Mouse (Mus musculus) lung, embryonic 16.5 days (tissue): ENCODE measurements around the gene Adra1b. TPM values are rescaled to one million over a fixed set of nuclear protein-coding genes. Genes with fewer than 3 reads are reported as not detected.

Experiments used
- ATAC-seq: fragments of 200-750 bp; cut with Nextera tagmentation; 2 replicates; pipeline ENCODE4 v1.8.0; 2017; ENCODE audit warnings: low read depth, mild to moderate bottlenecking, moderate library complexity
- H3K27ac ChIP-seq: fragments of 300-500 bp; sonication (generic); 2 replicates; pipeline ENCODE4 v1.5.1; 2014; ENCODE audit warnings: mild to moderate bottlenecking, control low read depth, low read length
- H3K27me3 ChIP-seq: fragments of 300-500 bp; sonication (generic); 2 replicates; pipeline ENCODE4 v1.6.1; 2014; ENCODE audit warnings: low read depth, low read length, mixed read lengths; ENCODE audit not compliant: control insufficient read depth, insufficient read depth
- H3K36me3 ChIP-seq: fragments of 300-500 bp; sonication (generic); 2 replicates; pipeline ENCODE4 v1.6.1; 2014; ENCODE audit warnings: low read length; ENCODE audit not compliant: control insufficient read depth, insufficient read depth
- H3K4me1 ChIP-seq: fragments of 300-500 bp; sonication (generic); replicated peaks from 2 replicates; pipeline ENCODE4 v1.6.1; 2014; ENCODE audit warnings: low read length, mixed read lengths; ENCODE audit not compliant: control insufficient read depth, insufficient read depth
- H3K4me2 ChIP-seq: fragments of 300-500 bp; sonication (generic); 2 replicates; pipeline ENCODE4 v1.6.1; 2014; ENCODE audit warnings: low read depth, low read length, control low read depth
- H3K4me3 ChIP-seq: fragments of 300-500 bp; sonication (generic); 2 replicates; pipeline ENCODE4 v1.5.1; 2014; ENCODE audit warnings: mild to moderate bottlenecking, low read length, control low read depth
- H3K9ac ChIP-seq: fragments of 300-500 bp; sonication (generic); 2 replicates; pipeline ENCODE4 v1.6.1; 2014; ENCODE audit warnings: low read length, control low read depth
- H3K9me3 ChIP-seq: fragments of 300-500 bp; sonication (generic); 2 replicates; pipeline ENCODE4 v1.6.1; 2016; ENCODE audit warnings: low read length; ENCODE audit not compliant: control insufficient read depth
- whole genome bisulfite sequencing: fragments of 180-500 bp; shearing (Covaris S2); extraction: QIAGEN DNeasy Blood & Tissue Kit; methylation state at CpG from one replicate; pipeline ENCODE4 v1.1.7; 2014; 5-methylcytosine and 5-hydroxymethylcytosine counted together
- polyA plus RNA-seq: library from polyadenylated mRNA; unstranded; fragments of >200 nt; fragmentation: Nextera tagmentation; extraction: Ambion mirVana; gene quantifications from 2 replicates; pipeline ENCODE4 v1.2.1, GENCODE M21; 2015

Gene Adra1b
- polyA plus RNA-seq, 1 experiment from 2014 or later = 3.6 TPM

DNA sequence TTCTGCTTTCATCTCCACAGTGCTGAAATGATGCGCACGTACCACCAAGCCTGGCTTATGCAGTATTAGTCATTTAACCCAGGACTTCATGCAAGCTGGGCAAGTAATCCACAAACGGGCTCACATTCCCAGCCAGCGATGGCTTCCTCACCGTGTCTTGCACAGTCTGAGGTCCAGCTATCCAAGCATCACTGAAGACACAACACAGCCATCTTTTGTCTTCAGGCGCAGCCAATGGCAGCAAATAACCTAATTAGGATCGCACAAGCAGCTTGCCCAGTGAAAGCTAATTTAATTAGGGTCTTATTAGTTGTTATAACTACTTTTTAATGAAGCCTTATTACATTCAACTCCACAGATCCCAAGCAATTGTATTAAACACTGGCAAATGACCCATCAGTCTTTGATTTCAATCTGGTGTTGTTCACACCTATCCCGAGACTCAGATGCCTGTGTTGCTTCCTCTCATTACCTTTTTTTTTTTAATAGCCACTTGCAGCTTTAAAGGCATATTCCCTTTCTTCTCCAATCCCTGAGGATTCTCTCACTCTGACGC, 83.6 kb downstream of the Adra1b start:
- ATAC-seq = no peak
- no peak overlapping the region for H3K27ac ChIP-seq

GRCm38 (mm10) chr11:43812535-43812934, 88.5 kb downstream of the Adra1b start:
- H3K36me3 ChIP-seq = no peaks in the 10 kb centered on the region
- H3K9me3 ChIP-seq = no peaks in the 10 kb centered on the region
- H3K9ac ChIP-seq = no peak overlapping the region
- H3K4me3 ChIP-seq = no peak overlapping the region
- H3K4me2 ChIP-seq = no peak overlapping the region
- 43% methylated on average over 5 of the region's 5 CpGs for WGBS
- no peaks in the 10 kb centered on the region for H3K4me1 ChIP-seq
- no peaks in the 10 kb centered on the region for H3K27me3 ChIP-seq
- no peak for ATAC-seq
- H3K27ac ChIP-seq = no peak overlapping the region

More for the DNA sequence above, 83.6 kb downstream of the Adra1b start:
- H3K36me3 ChIP-seq = no peaks in the 10 kb centered on the region
- no peak overlapping the region for H3K4me3 ChIP-seq
- H3K27me3 ChIP-seq = no peaks in the 10 kb centered on the region
- no peak overlapping the region for H3K4me2 ChIP-seq
- H3K9me3 ChIP-seq = no peaks in the 10 kb centered on the region
- H3K9ac ChIP-seq = no peak overlapping the region
- peaks cover 2% of the 10 kb centered on the region for H3K4me1 ChIP-seq
- 77% methylated on average over 9 of the region's 9 CpGs for WGBS

GRCm38 (mm10) chr11:43807732-43808131, 93.3 kb downstream of the Adra1b start:
- no peaks in the 10 kb centered on the region for H3K27me3 ChIP-seq
- no peaks in the 10 kb centered on the region for H3K36me3 ChIP-seq
- H3K4me2 ChIP-seq = no peak overlapping the region
- H3K4me1 ChIP-seq = no peaks in the 10 kb centered on the region
- no peak overlapping the region; the same call in 1 of the 2 replicates for H3K27ac ChIP-seq
- WGBS = 37% methylated on average over 5 of the region's 5 CpGs
- no peaks in the 10 kb centered on the region for H3K9me3 ChIP-seq
- peak; percentile 70 for ATAC-seq
- no peak overlapping the region for H3K9ac ChIP-seq
- no peak overlapping the region for H3K4me3 ChIP-seq

GRCm38 (mm10) chr11:43795992-43796391, 105.0 kb downstream of the Adra1b start:
- no peak overlapping the region for H3K4me2 ChIP-seq
- ATAC-seq = no peak; the same call in 1 of the 2 replicates
- no peaks in the 10 kb centered on the region for H3K4me1 ChIP-seq
- no peak overlapping the region for H3K4me3 ChIP-seq
- H3K27ac ChIP-seq = no peak overlapping the region
- no peak overlapping the region for H3K9ac ChIP-seq
- H3K9me3 ChIP-seq = no peaks in the 10 kb centered on the region
- H3K36me3 ChIP-seq = no peaks in the 10 kb centered on the region
- 58% methylated on average over 8 of the region's 8 CpGs for WGBS
- no peaks in the 10 kb centered on the region for H3K27me3 ChIP-seq

DNA sequence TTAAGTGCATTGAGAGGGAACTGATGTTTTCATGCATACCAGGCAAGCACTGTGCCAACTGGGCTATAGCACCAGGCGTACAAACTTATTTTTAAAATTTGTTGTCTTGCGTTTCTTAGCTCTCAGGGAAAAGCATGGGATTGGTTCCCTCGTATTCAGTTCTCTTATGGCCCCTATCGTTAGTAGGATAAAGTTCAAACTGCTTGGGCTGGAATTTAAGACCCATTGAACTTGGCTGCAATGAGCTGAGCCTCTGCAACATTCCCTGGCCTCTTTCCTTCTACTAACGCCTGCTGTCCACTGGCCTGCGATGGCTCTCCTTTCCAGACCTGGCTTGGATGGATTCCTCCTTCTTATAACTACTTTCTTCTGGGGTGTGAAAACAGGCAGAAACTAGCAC, 110.6 kb downstream of the Adra1b start:
- H3K4me2 ChIP-seq = no peak overlapping the region
- H3K4me3 ChIP-seq = no peak overlapping the region
- no peak overlapping the region for H3K9ac ChIP-seq
- no peaks in the 10 kb centered on the region for H3K9me3 ChIP-seq
- WGBS = 63% methylated on average over 6 of the region's 6 CpGs
- no peak overlapping the region for H3K27ac ChIP-seq
- ATAC-seq = peak; percentile 54; the same call in 1 of the 2 replicates
- H3K27me3 ChIP-seq = no peaks in the 10 kb centered on the region
- H3K4me1 ChIP-seq = no peaks in the 10 kb centered on the region
- no peaks in the 10 kb centered on the region for H3K36me3 ChIP-seq

- WGBS = 11% methylated on average over 2 of the region's 2 CpGs
- Histone ChIP-seq H3K36me3 (no peaks in the 10 kb centered on the region), H3K4me3 (no peak overlapping the region), H3K4me1 (no peaks in the 10 kb centered on the region; the same call in 1 of the 2 replicates), H3K4me2 (no peak overlapping the region), H3K9ac (no peak overlapping the region), H3K27ac (no peak overlapping the region), H3K27me3 (no peaks in the 10 kb centered on the region), H3K9me3 (no peaks in the 10 kb centered on the region)
- ATAC-seq = peak; percentile 78
Measured at GRCm38 (mm10) chr11:43783772-43784171, 117.2 kb downstream of the Adra1b start.

- Histone ChIP-seq H3K4me2 (no peak overlapping the region), H3K9me3 (no peaks in the 10 kb centered on the region), H3K27ac (no peak overlapping the region), H3K4me1 (no peaks in the 10 kb centered on the region; the same call in 1 of the 2 replicates), H3K27me3 (no peaks in the 10 kb centered on the region), H3K36me3 (no peaks in the 10 kb centered on the region), H3K4me3 (no peak overlapping the region), H3K9ac (no peak overlapping the region)
- 66% methylated on average over 5 of the region's 5 CpGs for WGBS
- ATAC-seq = 0 out of 2 replicates have a peak, but pooled peaks have one; percentile 21
Measured at GRCm38 (mm10) chr11:43783106-43783505, 117.9 kb downstream of the Adra1b start.

DNA sequence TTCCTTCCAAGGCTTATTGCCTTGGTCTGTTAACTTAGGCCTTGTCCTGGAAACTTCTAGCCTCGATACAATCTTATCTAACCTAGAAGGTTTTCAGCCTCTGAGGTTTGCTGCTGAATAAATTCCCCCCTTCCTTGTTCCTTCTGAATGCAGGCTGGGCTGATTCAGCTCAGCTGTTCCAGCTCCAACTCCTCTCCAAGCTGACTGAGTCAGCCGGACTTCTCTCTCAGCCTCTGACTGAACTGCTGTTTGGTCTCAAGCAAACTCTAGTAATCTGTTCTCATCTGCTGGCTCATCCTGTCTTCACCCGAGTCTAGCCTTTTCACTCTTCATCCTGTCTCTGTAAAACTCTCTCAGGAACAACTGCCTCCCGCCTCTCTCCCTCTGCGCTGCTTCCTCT, 121.5 kb downstream of the Adra1b start:
- no peak overlapping the region for H3K9ac ChIP-seq
- no peak overlapping the region for H3K4me2 ChIP-seq
- WGBS = 54% methylated on average over 5 of the region's 5 CpGs
- H3K27me3 ChIP-seq = peaks cover 6% of the 10 kb centered on the region; the same call in 1 of the 2 replicates
- no peaks in the 10 kb centered on the region for H3K9me3 ChIP-seq
- peaks cover 10% of the 10 kb centered on the region for H3K4me1 ChIP-seq
- H3K4me3 ChIP-seq = no peak overlapping the region
- no peak for ATAC-seq
- H3K27ac ChIP-seq = no peak overlapping the region; the same call in 1 of the 2 replicates
- H3K36me3 ChIP-seq = no peaks in the 10 kb centered on the region

DNA sequence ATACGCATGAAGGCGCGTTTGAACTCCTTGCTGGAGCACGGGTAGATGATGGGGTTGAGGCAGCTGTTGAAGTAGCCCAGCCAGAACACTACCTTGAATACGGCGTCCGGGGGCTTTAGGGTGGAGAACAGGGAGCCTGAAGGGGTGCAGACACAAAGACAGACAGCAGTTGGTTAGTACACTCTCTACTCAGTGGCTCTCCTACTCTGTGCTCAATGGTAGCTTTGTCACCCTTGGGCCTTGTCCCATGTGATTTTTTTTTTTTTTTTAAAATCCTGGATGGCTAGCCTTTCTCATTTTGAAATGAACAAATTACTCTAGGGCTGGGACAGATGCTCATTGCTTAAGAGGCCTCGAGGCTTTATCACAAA, 124.7 kb downstream of the Adra1b start:
- Histone ChIP-seq H3K9ac (peak overlapping the region; percentile 56), H3K27ac (peak overlapping the region; percentile 69; the same call in 1 of the 2 replicates), H3K4me3 (peak overlapping the region; percentile 47), H3K36me3 (no peaks in the 10 kb centered on the region), H3K9me3 (no peaks in the 10 kb centered on the region), H3K27me3 (peaks cover 6% of the 10 kb centered on the region; the same call in 1 of the 2 replicates), H3K4me1 (peaks cover 14% of the 10 kb centered on the region), H3K4me2 (peak overlapping the region; percentile 59)
- WGBS = 18% methylated on average over 8 of the region's 8 CpGs
- no peak for ATAC-seq
